Mouse (Mus musculus) hindbrain, embryonic 15.5 days (tissue): ENCODE results near the gene Nrn1l. TPM values are rescaled to one million over a fixed set of nuclear protein-coding genes. Genes with fewer than 3 reads are reported as not detected.

Experiments
- ATAC-seq: fragments of 200-750 bp; cut with Nextera tagmentation; 2 replicates; pipeline ENCODE4 v1.8.0; 2017; ENCODE audit warnings: low read depth, moderate number of reproducible peaks, moderate TSS enrichment; ENCODE audit not compliant: low FRiP score
- H3K27ac ChIP-seq: fragments of 300-500 bp; sonication (generic); replicated peaks from 2 replicates; pipeline ENCODE4 v1.5.1; 2015; ENCODE audit warnings: mild to moderate bottlenecking, inconsistent platforms
- H3K27me3 ChIP-seq: fragments of 300-500 bp; sonication (generic); 2 replicates; pipeline ENCODE4 v1.6.1; 2015; ENCODE audit warnings: control low read depth, inconsistent platforms
- H3K36me3 ChIP-seq: fragments of 300-500 bp; sonication (generic); 2 replicates; pipeline ENCODE4 v1.6.1; 2015; ENCODE audit warnings: control low read depth, inconsistent platforms
- H3K4me1 ChIP-seq: fragments of 300-500 bp; sonication (generic); replicated peaks from 2 replicates; pipeline ENCODE4 v1.6.1; 2015; ENCODE audit warnings: control low read depth, inconsistent platforms
- H3K4me2 ChIP-seq: fragments of 300-500 bp; sonication (generic); 2 replicates; pipeline ENCODE4 v1.6.1; 2015; ENCODE audit warnings: moderate library complexity, mild to moderate bottlenecking, inconsistent platforms
- H3K4me3 ChIP-seq: fragments of 300-500 bp; sonication (generic); 2 replicates; pipeline ENCODE4 v1.5.1; 2015; ENCODE audit warnings: mild to moderate bottlenecking, inconsistent platforms
- H3K9ac ChIP-seq: fragments of 300-500 bp; sonication (generic); 2 replicates; pipeline ENCODE4 v1.6.1; 2015; ENCODE audit warnings: inconsistent platforms
- H3K9me3 ChIP-seq: fragments of 300-500 bp; sonication (generic); 2 replicates; pipeline ENCODE4 v1.6.1; 2016; ENCODE audit warnings: control low read depth, inconsistent platforms
- WGBS: fragments of 180-500 bp; shearing (Covaris S2); methylation state at CpG from one replicate; pipeline ENCODE4 v1.1.7; 2015; 5-methylcytosine and 5-hydroxymethylcytosine counted together
- polyA plus RNA-seq: library from polyadenylated mRNA; unstranded; fragments of >200 nt; fragmentation: Nextera tagmentation; extraction: Ambion mirVana; gene quantifications from 2 replicates; pipeline ENCODE4 v1.2.1, GENCODE M21; 2015

Nrn1l gene
- polyA plus RNA-seq, 1 experiment from 2014 or later = 0.45 TPM

- H3K27me3 ChIP-seq = no peaks in the 10 kb centered on the region
- H3K4me2 ChIP-seq = peak overlapping the region; percentile 92
- H3K4me1 ChIP-seq = peaks cover 26% of the 10 kb centered on the region
- peak overlapping the region; percentile 78 for H3K9ac ChIP-seq
- H3K36me3 ChIP-seq = no peaks in the 10 kb centered on the region
- no peaks in the 10 kb centered on the region for H3K9me3 ChIP-seq
- 2% methylated on average over 33 of the region's 33 CpGs for WGBS
- ATAC-seq = peak; percentile 36
- H3K4me3 ChIP-seq = peak overlapping the region; percentile 56
- peak overlapping the region; percentile 94 for H3K27ac ChIP-seq
Measured at GRCm38 (mm10) chr8:105937496-105938305, 44.3 kb downstream of the Nrn1l start.

DNA sequence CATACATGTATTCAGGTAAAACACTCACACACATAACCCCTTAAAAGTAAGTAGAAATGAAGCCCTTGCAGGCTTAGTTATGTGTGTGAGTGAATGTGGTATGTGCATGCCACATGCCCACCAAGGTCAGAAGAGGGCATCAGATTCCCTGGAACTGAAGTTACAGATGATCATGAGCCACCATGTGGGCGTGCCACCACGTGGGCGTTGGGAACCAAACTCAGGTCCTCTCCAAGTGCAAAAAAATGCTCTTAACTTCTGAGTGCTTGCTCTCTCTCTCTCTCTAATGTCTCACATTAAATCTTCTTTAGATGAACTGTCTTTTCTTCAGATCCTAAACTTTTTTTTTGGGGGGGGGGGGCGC, 44.9 kb downstream of the Nrn1l start, which contains the start of gene Psmb10:
Gene Psmb10 (minus strand): TSS at position 139 of the 364 bp plus-strand sequence.
- no peaks in the 10 kb centered on the region for H3K27me3 ChIP-seq

DNA sequence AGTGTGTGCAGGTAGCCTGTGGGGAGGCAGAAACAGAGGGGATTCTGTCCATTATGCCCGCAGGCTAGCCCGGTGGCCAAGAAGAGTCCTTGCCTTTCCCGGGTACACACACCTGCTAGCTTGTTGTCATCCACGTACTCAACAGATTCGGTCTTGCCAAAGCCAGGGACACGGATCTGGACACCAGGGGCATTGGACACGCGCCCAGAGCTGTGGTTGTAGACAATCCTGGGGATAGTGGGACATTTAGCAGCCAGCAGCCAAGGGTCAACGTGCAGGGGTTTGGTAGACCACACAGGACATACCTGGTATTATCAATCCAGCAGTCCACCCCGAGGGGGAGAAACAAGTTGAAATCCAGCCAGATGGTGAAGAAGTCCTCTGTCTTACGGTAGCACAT, 48.7 kb downstream of the Nrn1l start:
- Histone ChIP-seq H3K9me3 (no peaks in the 10 kb centered on the region), H3K4me3 (no peak overlapping the region), H3K9ac (no peak overlapping the region), H3K27ac (no peak overlapping the region), H3K27me3 (no peaks in the 10 kb centered on the region), H3K4me1 (peaks cover 11% of the 10 kb centered on the region), H3K4me2 (no peak overlapping the region), H3K36me3 (no peaks in the 10 kb centered on the region)
- ATAC-seq = no peak
- WGBS = 91% methylated on average over 11 of the region's 11 CpGs

More for the DNA sequence above, 44.9 kb downstream of the Nrn1l start, which contains the start of gene Psmb10:
- Histone ChIP-seq H3K27ac (peak within 1 kb of the TSS; percentile 94), H3K9me3 (no peaks in the 10 kb centered on the region), H3K4me3 (peak within 1 kb of the TSS; percentile 56), H3K4me2 (peak within 1 kb of the TSS; percentile 92), H3K4me1 (peaks cover 26% of the 10 kb centered on the region), H3K36me3 (no peaks in the 10 kb centered on the region), H3K9ac (peak within 1 kb of the TSS; percentile 78)
- ATAC-seq = no peak
- 37% methylated on average over 4 of the region's 4 CpGs for WGBS

GRCm38 (mm10) chr8:105942542-105942941, 49.2 kb downstream of the Nrn1l start:
- WGBS = 92% methylated on average over 5 of the region's 5 CpGs
- no peak for ATAC-seq

GRCm38 (mm10) chr8:105943321-105943739, 50.0 kb downstream of the Nrn1l start, which contains the start of gene Lcat:
TSS of gene Lcat (minus strand) at chr8:105943382.
- no peak within 1 kb of the TSS for H3K4me3 ChIP-seq
- no peaks in the 10 kb centered on the region for H3K27me3 ChIP-seq
- no peak within 1 kb of the TSS for H3K9ac ChIP-seq
- WGBS = 39% methylated on average over 6 of the region's 8 CpGs
- no peaks in the 10 kb centered on the region for H3K36me3 ChIP-seq
- H3K4me1 ChIP-seq = peaks cover 5% of the 10 kb centered on the region
- H3K9me3 ChIP-seq = no peaks in the 10 kb centered on the region
- peak; percentile 73 for ATAC-seq
- no peak within 1 kb of the TSS for H3K4me2 ChIP-seq
- peak within 1 kb of the TSS; percentile 57 for H3K27ac ChIP-seq

More at GRCm38 (mm10) chr8:105942542-105942941, 49.2 kb downstream of the Nrn1l start:
- no peaks in the 10 kb centered on the region for H3K36me3 ChIP-seq
- H3K9ac ChIP-seq = no peak overlapping the region
- peaks cover 11% of the 10 kb centered on the region for H3K4me1 ChIP-seq
- no peak overlapping the region for H3K27ac ChIP-seq
- H3K9me3 ChIP-seq = no peaks in the 10 kb centered on the region
- H3K4me2 ChIP-seq = no peak overlapping the region
- no peak overlapping the region for H3K4me3 ChIP-seq
- H3K27me3 ChIP-seq = no peaks in the 10 kb centered on the region

Other genes starting within 250 kb of the Nrn1l start
- gene Carmil2, start 207.3 kb upstream of the Nrn1l start, polyA plus RNA-seq = 23.5 and 28.7 TPM in 2 replicates
- gene Acd, start 192.5 kb upstream of the Nrn1l start, polyA plus RNA-seq = 85.1 and 92.6 TPM in 2 replicates
- 55.1 and 57.1 TPM in 2 replicates for gene Pard6a, start 192.4 kb upstream of the Nrn1l start, polyA plus RNA-seq
- 0.20 and 0.23 TPM in 2 replicates for gene 4933405L10Rik, start 185.9 kb upstream of the Nrn1l start, polyA plus RNA-seq
- 15.7 and 16.6 TPM in 2 replicates for gene Enkd1, start 185.4 kb upstream of the Nrn1l start, polyA plus RNA-seq
- gene Gfod2, start 134.9 kb upstream of the Nrn1l start, polyA plus RNA-seq = 81.2 and 88.3 TPM in 2 replicates
- 10.7 and 11.7 TPM in 2 replicates for gene Ranbp10, start 66.2 kb upstream of the Nrn1l start, polyA plus RNA-seq
- 0.62 and 1.1 TPM in 2 replicates for gene Tsnaxip1, start 65.8 kb upstream of the Nrn1l start, polyA plus RNA-seq
- 52.2 and 56.9 TPM in 2 replicates for gene Cenpt, start 40.3 kb upstream of the Nrn1l start, polyA plus RNA-seq
- 54.9 and 56.3 TPM in 2 replicates for gene Thap11, start 38.4 kb upstream of the Nrn1l start, polyA plus RNA-seq
- 150 and 157 TPM in 2 replicates for gene Nutf2, start 33.0 kb upstream of the Nrn1l start, polyA plus RNA-seq
- gene Edc4, start 12.7 kb upstream of the Nrn1l start, polyA plus RNA-seq = 50.1 and 52.2 TPM in 2 replicates
- gene Pskh1, start 6.9 kb downstream of the Nrn1l start, polyA plus RNA-seq = 11.0 and 11.8 TPM in 2 replicates
- gene Ctrl, start 40.3 kb downstream of the Nrn1l start, polyA plus RNA-seq = 3.4 and 4.7 TPM in 2 replicates
- 74.7 and 75.2 TPM in 2 replicates for gene Psmb10, start 44.9 kb downstream of the Nrn1l start, polyA plus RNA-seq
- gene Lcat, start 49.8 kb downstream of the Nrn1l start, polyA plus RNA-seq = 4.5 and 5.0 TPM in 2 replicates
- 11.9 and 12.9 TPM in 2 replicates for gene Slc12a4, start 72.5 kb downstream of the Nrn1l start, polyA plus RNA-seq
- gene Dpep3, start 85.9 kb downstream of the Nrn1l start, polyA plus RNA-seq = not detected in 2 replicates
- 27.2 and 29.6 TPM in 2 replicates for gene Dus2, start 97.8 kb downstream of the Nrn1l start, polyA plus RNA-seq
- gene Dpep2nb, start 112.4 kb downstream of the Nrn1l start, polyA plus RNA-seq = 0.20 TPM in 1 of 2 replicates, not detected in the other
- 20.0 and 20.9 TPM in 2 replicates for gene Ddx28, start 118.3 kb downstream of the Nrn1l start, polyA plus RNA-seq
- gene Nfatc3, start 165.3 kb downstream of the Nrn1l start, polyA plus RNA-seq = 3.0 and 3.7 TPM in 2 replicates
- gene Esrp2, start 243.4 kb downstream of the Nrn1l start, polyA plus RNA-seq = 0.17 and 0.21 TPM in 2 replicates